Mouse (Mus musculus): Measurements from ENCODE around the gene Ufm1. TPM values are rescaled to one million over a fixed set of nuclear protein-coding genes. Genes with fewer than 3 reads are reported as not detected.

Gene Ufm1
- total and polyA plus RNA-seq, 2 experiments from 2014 or later: 42.7 to 108 TPM

DNA sequence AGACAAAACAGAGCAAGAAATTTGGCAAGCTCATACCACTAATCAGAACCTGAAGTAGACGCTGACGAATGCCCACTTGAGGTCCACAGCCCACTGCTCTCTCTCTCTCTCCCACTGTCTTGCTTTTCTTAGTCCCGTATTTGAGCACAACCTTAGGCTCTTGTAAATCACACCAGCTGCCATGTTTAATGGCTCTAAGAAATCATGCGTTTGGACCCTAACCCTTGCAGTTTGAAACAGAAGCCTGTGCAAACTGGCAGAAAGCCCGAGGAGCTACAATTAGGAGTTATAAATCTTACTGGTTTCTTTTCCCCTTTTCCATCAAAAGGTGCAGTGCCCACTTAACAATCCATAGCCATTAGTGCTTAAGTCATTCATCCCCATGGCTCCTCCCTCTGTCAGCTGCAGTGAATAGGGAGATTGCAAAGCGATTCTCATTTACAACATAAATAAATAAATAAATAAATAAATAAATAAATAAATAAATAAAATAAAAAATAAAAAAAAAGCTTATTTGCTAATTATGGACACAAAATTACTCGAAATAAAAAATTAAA, 50.1 kb downstream of the Ufm1 start:
- no peak for TF ChIP-seq CTCF (IDR thresholded peaks at IDR 0.05; ENCODE audit: low read depth)
- DNase-seq (no peak), ATAC-seq (no peak)
- H3K36me3 ChIP-seq (ENCODE audit: insufficient read depth): no peaks in the 10 kb centered on the region
- H3K27me3 ChIP-seq (ENCODE audit: insufficient read depth, low read length): no peaks in the 10 kb centered on the region
- no peak overlapping the region for H3K4me2 ChIP-seq (ENCODE audit: low read depth)
- WGBS: 52% methylated on average over 7 of the region's 7 CpGs
- no peak overlapping the region for H3K27ac ChIP-seq (ENCODE audit: low read depth, low read length)
- no peaks in the 10 kb centered on the region for H3K9me3 ChIP-seq (ENCODE audit: low read length)
- H3K4me3 ChIP-seq (ENCODE audit: low read depth, low read length): no peak overlapping the region
- H3K9ac ChIP-seq: no peak overlapping the region
- H3K4me1 ChIP-seq (ENCODE audit: insufficient read depth): no peaks in the 10 kb centered on the region

Other genes with a start within 250 kb of the Ufm1 start
- 7.8 and 7.9 TPM in 2 replicates for gene Frem2, start 206.5 kb downstream of the Ufm1 start, total RNA-seq (2014; rRNA removed)
- gene Frem2, start 206.5 kb downstream of the Ufm1 start, polyA plus RNA-seq (2015; fragmentation: Nextera tagmentation; extraction: Ambion mirVana): 1.1 and 1.5 TPM in 2 replicates
- not detected in 2 replicates for gene Gm10985, start 18.7 kb downstream of the Ufm1 start, total RNA-seq (2014; rRNA removed)
- gene Gm10985, start 18.7 kb downstream of the Ufm1 start, polyA plus RNA-seq (2015; fragmentation: Nextera tagmentation; extraction: Ambion mirVana): not detected in 2 replicates

Data from forebrain, postnatal 0 days (tissue).